Mouse (Mus musculus) forebrain, embryonic 11.5 days (tissue): ENCODE data around the gene Tead2. TPM values are rescaled to one million over a fixed set of nuclear protein-coding genes. Genes with fewer than 3 reads are reported as not detected.

Source experiments
- ATAC-seq: fragments of 200-750 bp; cut with Nextera tagmentation; replicated peaks from 2 replicates; pipeline ENCODE4 v1.8.0; 2017; ENCODE audit warnings: moderate TSS enrichment; ENCODE audit not compliant: low FRiP score
- DNase-seq: peaks from one replicate; pipeline ENCODE4 v3.0.0-alpha.2; 2017; ENCODE audit warnings: low spot score
- H3K27ac ChIP-seq: fragments of 300-500 bp; sonication (generic); 2 replicates; pipeline ENCODE4 v1.5.1; 2014; ENCODE audit warnings: low read depth, low read length
- H3K27me3 ChIP-seq: fragments of 300-500 bp; sonication (generic); 2 replicates; pipeline ENCODE4 v1.6.1; 2014; ENCODE audit warnings: mild to moderate bottlenecking, low read length, mixed read lengths; ENCODE audit not compliant: control insufficient read depth, insufficient read depth
- H3K36me3 ChIP-seq: fragments of 300-500 bp; sonication (generic); 2 replicates; pipeline ENCODE4 v1.6.1; 2014; ENCODE audit warnings: mild to moderate bottlenecking, low read length, moderate library complexity, mixed read lengths; ENCODE audit not compliant: control insufficient read depth, insufficient read depth
- H3K4me1 ChIP-seq: fragments of 300-500 bp; sonication (generic); replicated peaks from 2 replicates; pipeline ENCODE4 v1.6.1; 2014; ENCODE audit warnings: low read length, mixed read lengths; ENCODE audit not compliant: control insufficient read depth, insufficient read depth
- H3K4me2 ChIP-seq: fragments of 300-500 bp; sonication (generic); 2 replicates; pipeline ENCODE4 v1.6.1; 2014; ENCODE audit warnings: low read depth, mild to moderate bottlenecking, low read length, moderate library complexity, mixed read lengths; ENCODE audit not compliant: severe bottlenecking
- H3K4me3 ChIP-seq: fragments of 300-500 bp; sonication (generic); 2 replicates; pipeline ENCODE4 v1.5.1; 2014; ENCODE audit warnings: low read depth, low read length
- H3K9ac ChIP-seq: fragments of 300-500 bp; sonication (generic); 2 replicates; pipeline ENCODE4 v1.6.1; 2014; ENCODE audit warnings: low read length
- H3K9me3 ChIP-seq: fragments of 300-500 bp; sonication (generic); 2 replicates; pipeline ENCODE4 v1.6.1; 2016; ENCODE audit warnings: low read length, mixed read lengths; ENCODE audit not compliant: control insufficient read depth
- WGBS: fragments of 180-500 bp; shearing (Covaris S2); extraction: QIAGEN DNeasy Blood & Tissue Kit; methylation state at CpG from one replicate; pipeline ENCODE4 v1.1.7; 2014; 5-methylcytosine and 5-hydroxymethylcytosine counted together
- polyA plus RNA-seq: library from polyadenylated mRNA; unstranded; fragments of >200 nt; fragmentation: Nextera tagmentation; extraction: Ambion mirVana; gene quantifications from 2 replicates; pipeline ENCODE4 v1.2.1, GENCODE M21; 2014

Tead2 gene
- polyA plus RNA-seq, 1 experiment from 2014 or later: 297 TPM

DNA sequence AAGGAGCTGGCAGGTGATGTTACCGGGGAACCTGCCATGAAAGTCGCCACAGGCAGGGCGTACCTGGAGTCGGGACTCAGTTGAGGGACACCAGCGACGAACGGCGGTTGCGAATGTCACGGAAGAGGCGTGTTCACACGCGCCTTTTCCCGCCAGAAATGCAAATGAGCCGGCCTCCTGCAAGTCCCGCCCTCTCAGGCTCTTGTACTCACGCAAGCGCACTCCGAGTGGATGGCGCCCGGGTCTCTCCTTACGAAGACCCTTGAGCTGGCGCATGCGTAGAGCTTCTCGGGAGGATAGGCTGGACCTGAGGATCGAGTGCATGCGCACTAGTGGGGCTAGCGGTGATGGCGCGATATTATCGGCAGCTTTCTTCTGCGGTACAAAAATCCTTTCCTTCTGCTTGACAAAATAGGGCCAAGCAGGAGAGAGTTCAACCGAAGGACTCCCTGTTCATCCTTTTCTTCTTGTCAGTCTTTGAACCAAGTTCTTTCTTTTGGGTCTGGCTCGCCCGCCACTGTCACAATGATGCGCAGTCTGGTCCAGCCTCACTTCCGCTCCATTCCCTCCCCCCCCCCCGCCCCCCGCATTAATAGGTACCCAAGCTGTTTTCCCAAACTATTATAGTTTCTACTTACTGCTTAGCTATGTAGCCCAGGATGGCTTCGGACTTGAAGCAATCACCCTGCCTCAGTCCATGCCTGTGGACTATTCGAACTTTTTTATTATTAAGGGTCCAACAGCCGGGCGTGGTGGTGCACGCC lies 11.0 kb upstream of the Tead2 start, which contains the start of gene Ccdc155:
TSS of gene Ccdc155 (minus strand) at position 513 of the 764 bp plus-strand sequence.
- Histone ChIP-seq H3K4me1 (no peaks in the 10 kb centered on the region), H3K4me2 (peak within 1 kb of the TSS; percentile 44), H3K4me3 (peak within 1 kb of the TSS; percentile 35), H3K9ac (peak within 1 kb of the TSS; percentile 46), H3K36me3 (no peaks in the 10 kb centered on the region), H3K27me3 (no peaks in the 10 kb centered on the region), H3K9me3 (no peaks in the 10 kb centered on the region), H3K27ac (no peak within 1 kb of the TSS)
- peak; percentile 98 for DNase-seq
- WGBS: 9% methylated on average over 42 of the region's 44 CpGs
- peak; percentile 98 for ATAC-seq

DNA sequence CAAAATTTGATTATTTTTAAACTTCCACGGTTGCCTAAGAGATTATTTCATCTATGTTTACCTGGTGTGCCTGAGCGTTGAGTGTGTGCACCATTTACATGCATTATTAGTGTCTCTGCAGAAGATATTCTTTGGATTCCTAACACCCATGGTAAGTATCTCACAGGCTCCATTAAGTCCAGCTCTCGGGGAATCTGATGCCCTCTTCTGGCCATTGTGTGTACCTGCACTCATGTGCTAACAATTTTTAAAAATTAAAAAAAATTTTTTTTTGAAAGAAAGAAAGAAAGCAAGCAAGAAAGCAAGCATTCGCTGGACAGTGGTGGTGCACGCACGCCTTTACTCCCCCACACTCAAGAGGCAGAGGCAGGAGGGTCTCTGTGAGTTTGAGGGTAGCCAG lies 7.3 kb upstream of the Tead2 start:
- Histone ChIP-seq H3K4me1 (no peaks in the 10 kb centered on the region), H3K9me3 (no peaks in the 10 kb centered on the region), H3K27me3 (peaks cover 17% of the 10 kb centered on the region), H3K36me3 (no peaks in the 10 kb centered on the region), H3K9ac (no peak overlapping the region), H3K4me3 (no peak overlapping the region), H3K4me2 (no peak overlapping the region), H3K27ac (no peak overlapping the region)
- ATAC-seq (no peak), DNase-seq (no peak)
- 84% methylated on average over 6 of the region's 6 CpGs for WGBS

DNA sequence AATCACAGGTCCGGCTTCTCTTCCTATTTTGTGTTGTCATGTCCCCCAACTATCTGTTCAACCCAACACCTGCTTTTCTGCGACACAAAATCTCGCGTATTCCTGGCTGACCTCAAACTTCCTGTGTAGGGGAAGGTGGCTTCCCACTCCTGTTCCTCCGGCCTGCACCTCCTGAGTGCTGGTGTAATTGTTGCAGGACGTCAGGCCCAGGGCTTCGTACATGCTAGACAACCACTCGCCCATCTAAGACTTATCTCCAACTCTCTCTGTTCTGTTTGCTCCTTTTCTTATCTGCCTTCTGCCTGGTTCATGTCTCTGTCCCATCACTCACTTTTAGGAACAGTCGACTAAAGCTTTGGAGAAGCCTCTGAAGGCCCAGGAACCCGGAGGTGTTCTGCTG lies 4.5 kb upstream of the Tead2 start:
- no peak for DNase-seq

DNA sequence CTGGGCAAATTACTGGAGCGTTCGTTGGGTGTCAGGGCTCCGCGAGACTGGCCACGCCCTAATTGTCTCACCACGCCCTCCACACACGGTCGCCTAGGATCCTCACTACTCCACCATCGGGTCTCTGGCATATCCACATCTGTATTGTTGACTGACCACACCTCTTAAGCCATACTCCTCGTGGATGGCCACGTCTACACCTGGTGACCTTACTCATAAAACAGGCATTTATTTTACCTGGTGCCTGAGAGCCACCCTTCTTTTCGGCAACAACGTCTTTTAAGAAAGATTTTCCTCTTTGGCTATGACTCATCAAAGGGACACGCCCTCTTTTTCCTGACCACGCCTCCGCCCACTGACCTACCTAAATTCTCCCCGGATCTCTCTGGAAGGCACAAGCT lies 3.7 kb upstream of the Tead2 start, which contains the start of gene Dkkl1:
TSS of gene Dkkl1 (minus strand) at position 297 of the 401 bp plus-strand sequence.
- no peak within 1 kb of the TSS for H3K27ac ChIP-seq
- H3K27me3 ChIP-seq: peaks cover 17% of the 10 kb centered on the region
- H3K9ac ChIP-seq: no peak within 1 kb of the TSS
- no peak within 1 kb of the TSS for H3K4me3 ChIP-seq
- WGBS: 8% methylated on average over 17 of the region's 17 CpGs
- DNase-seq (no peak), ATAC-seq (no peak)
- H3K4me2 ChIP-seq: no peak within 1 kb of the TSS
- no peaks in the 10 kb centered on the region for H3K9me3 ChIP-seq
- no peaks in the 10 kb centered on the region for H3K36me3 ChIP-seq
- no peaks in the 10 kb centered on the region for H3K4me1 ChIP-seq

More for the DNA sequence above, 4.5 kb upstream of the Tead2 start:
- H3K9me3 ChIP-seq: no peaks in the 10 kb centered on the region
- 81% methylated on average over 10 of the region's 10 CpGs for WGBS
- no peaks in the 10 kb centered on the region for H3K4me1 ChIP-seq
- ATAC-seq: no peak
- no peak overlapping the region for H3K9ac ChIP-seq
- H3K36me3 ChIP-seq: no peaks in the 10 kb centered on the region
- no peak overlapping the region for H3K27ac ChIP-seq
- no peak overlapping the region for H3K4me3 ChIP-seq
- H3K27me3 ChIP-seq: peaks cover 17% of the 10 kb centered on the region
- no peak overlapping the region for H3K4me2 ChIP-seq

DNA sequence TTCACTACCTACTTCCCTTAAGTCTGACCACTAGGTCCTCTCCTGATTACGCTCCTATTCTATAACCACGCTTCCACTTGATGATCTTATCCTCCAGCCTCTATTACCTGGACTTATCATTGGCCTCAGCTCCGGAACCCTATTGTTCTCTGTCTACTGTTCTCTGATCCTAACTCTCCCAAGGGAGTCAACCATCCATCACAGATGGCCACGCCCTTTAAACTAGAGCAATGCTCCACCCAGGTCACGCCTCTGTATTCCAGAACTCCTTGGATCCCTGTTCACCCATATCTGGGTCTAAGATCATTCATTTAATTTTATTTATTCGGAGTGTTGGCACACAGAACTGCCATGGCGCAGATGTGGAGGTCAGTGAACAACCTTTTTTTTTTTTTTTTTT lies 3.2 kb upstream of the Tead2 start:
- no peaks in the 10 kb centered on the region for H3K9me3 ChIP-seq
- WGBS: 73% methylated on average over 7 of the region's 7 CpGs
- no peak for DNase-seq
- H3K36me3 ChIP-seq: no peaks in the 10 kb centered on the region
- H3K27ac ChIP-seq: no peak overlapping the region
- peaks cover 17% of the 10 kb centered on the region for H3K27me3 ChIP-seq
- no peak overlapping the region for H3K4me3 ChIP-seq
- no peak overlapping the region for H3K9ac ChIP-seq
- peaks cover 4% of the 10 kb centered on the region for H3K4me1 ChIP-seq
- ATAC-seq: no peak
- H3K4me2 ChIP-seq: no peak overlapping the region

DNA sequence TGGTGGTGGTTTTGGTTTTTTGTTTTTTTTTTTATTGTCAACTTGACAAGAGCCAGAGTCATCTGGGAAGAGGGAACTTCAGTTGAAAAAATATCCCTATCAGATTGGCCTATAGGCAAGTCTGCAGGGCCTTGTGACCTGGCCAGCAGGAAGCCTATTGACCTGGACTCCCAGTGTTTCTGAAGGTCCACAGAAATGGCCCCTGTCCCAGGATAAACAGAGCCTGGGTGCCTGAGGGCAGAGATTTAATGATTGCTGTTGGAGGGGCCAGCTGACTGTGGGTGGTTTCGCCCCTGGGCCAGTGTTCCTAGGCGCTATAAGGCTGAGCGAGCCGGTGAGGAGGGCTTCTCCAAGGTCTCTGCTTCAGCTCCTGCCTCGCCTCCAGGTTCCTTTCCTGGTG lies 1.8 kb upstream of the Tead2 start:
- 67% methylated on average over 5 of the region's 5 CpGs for WGBS
- Histone ChIP-seq H3K4me2 (no peak overlapping the region), H3K27ac (no peak overlapping the region), H3K27me3 (peaks cover 17% of the 10 kb centered on the region), H3K36me3 (peaks cover 5% of the 10 kb centered on the region), H3K9ac (no peak overlapping the region), H3K4me3 (no peak overlapping the region), H3K4me1 (peaks cover 4% of the 10 kb centered on the region), H3K9me3 (no peaks in the 10 kb centered on the region)
- no peak for ATAC-seq
- no peak for DNase-seq

DNA sequence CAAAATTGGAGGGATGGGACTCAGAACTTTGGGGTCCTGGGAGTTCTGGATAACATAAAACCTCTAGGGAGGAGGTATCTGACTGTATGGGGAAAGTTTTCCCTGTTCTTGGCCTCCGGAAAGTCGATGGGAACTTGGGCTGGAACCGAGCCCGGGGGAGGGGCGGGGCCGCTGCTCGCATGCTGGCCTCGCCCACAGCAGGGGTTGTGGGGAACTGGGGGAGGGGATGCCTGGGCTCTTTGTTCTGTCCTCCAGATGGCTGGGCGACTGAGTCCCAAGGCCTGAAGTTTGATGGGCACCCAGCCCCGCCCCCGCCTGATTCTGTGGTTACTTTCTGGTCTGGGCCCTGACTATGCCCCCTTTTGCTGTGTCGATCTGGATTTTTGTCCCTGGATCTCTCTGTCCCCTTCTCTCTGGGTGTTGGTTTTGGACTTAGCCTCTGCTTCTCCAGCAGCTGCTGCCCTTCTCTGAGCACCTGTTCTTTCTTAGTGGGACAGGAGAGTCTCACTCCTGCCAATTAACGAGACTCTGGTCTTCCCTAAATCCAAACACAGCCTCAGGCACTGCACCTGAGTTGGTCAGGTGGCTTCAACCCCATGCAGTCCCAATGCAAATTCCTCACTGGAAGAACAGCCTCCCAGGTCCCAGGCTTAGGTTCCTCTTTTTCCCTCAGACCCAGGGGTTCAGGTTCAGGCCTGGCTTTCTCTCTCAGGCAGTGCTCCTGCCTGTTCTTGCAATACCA lies 1.1 kb downstream of the Tead2 start:
- peaks cover 6% of the 10 kb centered on the region; the same call in 1 of the 2 replicates for H3K27me3 ChIP-seq
- H3K9me3 ChIP-seq: no peaks in the 10 kb centered on the region
- DNase-seq: peak; percentile 97
- peaks cover 15% of the 10 kb centered on the region for H3K36me3 ChIP-seq
- ATAC-seq: peak; percentile 82
- H3K4me3 ChIP-seq: peak overlapping the region; percentile 82
- peaks cover 4% of the 10 kb centered on the region for H3K4me1 ChIP-seq
- peak overlapping the region; percentile 97 for H3K27ac ChIP-seq
- WGBS: under 1% methylated on average over 13 of the region's 13 CpGs
- H3K4me2 ChIP-seq: peak overlapping the region; percentile 89
- H3K9ac ChIP-seq: peak overlapping the region; percentile 100

DNA sequence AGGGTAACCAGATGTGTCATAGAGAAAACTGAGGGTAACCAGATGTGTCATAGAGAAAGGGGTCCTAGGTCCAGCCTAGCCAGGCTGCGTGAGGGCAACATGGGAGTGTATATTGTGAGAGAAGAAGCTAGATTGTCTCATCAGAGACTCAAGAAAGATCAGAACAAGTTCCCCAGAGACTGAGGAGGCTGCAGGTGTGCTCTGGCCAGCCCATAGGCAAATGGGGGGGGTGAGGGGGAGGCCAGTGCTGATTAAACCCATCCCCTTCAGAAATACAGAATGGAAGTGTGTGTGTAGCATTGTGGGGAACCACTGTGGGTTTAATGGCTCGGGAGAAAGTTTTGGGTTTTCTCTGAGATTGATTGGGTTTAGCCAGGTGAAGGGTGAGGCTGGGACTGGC lies 6.1 kb downstream of the Tead2 start:
- H3K9ac ChIP-seq: no peak overlapping the region
- 89% methylated on average over 2 of the region's 2 CpGs for WGBS
- peaks cover 43% of the 10 kb centered on the region for H3K36me3 ChIP-seq
- H3K27ac ChIP-seq: no peak overlapping the region
- no peak overlapping the region for H3K4me3 ChIP-seq
- no peak overlapping the region for H3K4me2 ChIP-seq
- H3K4me1 ChIP-seq: peaks cover 4% of the 10 kb centered on the region
- no peak for ATAC-seq
- no peak for DNase-seq
- H3K27me3 ChIP-seq: no peaks in the 10 kb centered on the region
- no peaks in the 10 kb centered on the region for H3K9me3 ChIP-seq
